Mouse (Mus musculus): ENCODE results near the gene 4930550C14Rik.

- TF ChIP-seq CTCF (conservative IDR thresholded peaks at IDR 0.05 in 1 of 2, IDR thresholded peaks at IDR 0.05 in 1 of 2; ENCODE audit: low read depth in 2 of 2, low read length in 2 of 2) (no peak), JUN (IDR thresholded peaks at IDR 0.05; ENCODE audit: insufficient read depth, low read depth, low read length) (no peak), KAT2A (IDR thresholded peaks at IDR 0.05; ENCODE audit: insufficient replicate concordance, low read length) (no peak), ZMIZ1 (IDR thresholded peaks at IDR 0.05; ENCODE audit: low read depth, low read length) (no peak), RCOR1 (conservative IDR thresholded peaks at IDR 0.05; ENCODE audit: low read depth, low read length) (no peak), UBTF (IDR thresholded peaks at IDR 0.05; ENCODE audit: low read depth, low read length) (no peak), POLR2AphosphoS2 (IDR thresholded peaks at IDR 0.05; ENCODE audit: low read depth, low read length) (no peak), POLR2A (IDR thresholded peaks at IDR 0.05; ENCODE audit: low read depth, low read length) (no peak), TBP (conservative IDR thresholded peaks at IDR 0.05; ENCODE audit: low read depth, low read length) (no peak), USF2 (conservative IDR thresholded peaks at IDR 0.05; ENCODE audit: low read depth, low read length) (no peak), ETS1 (conservative IDR thresholded peaks at IDR 0.05; ENCODE audit: low read depth, low read length) (no peak), ZNF384 (IDR thresholded peaks at IDR 0.05; ENCODE audit: low read depth, low read length) (no peak), MEF2A (IDR thresholded peaks at IDR 0.05; ENCODE audit: borderline replicate concordance, low read depth, low read length) (no peak)
Measured at GRCm38 (mm10) chr9:53397685-53398387, 4.3 kb upstream of the 4930550C14Rik start.

Measured in CH12.LX (cell line).